Mouse (Mus musculus): ENCODE data around the gene Zfand3.

DNA sequence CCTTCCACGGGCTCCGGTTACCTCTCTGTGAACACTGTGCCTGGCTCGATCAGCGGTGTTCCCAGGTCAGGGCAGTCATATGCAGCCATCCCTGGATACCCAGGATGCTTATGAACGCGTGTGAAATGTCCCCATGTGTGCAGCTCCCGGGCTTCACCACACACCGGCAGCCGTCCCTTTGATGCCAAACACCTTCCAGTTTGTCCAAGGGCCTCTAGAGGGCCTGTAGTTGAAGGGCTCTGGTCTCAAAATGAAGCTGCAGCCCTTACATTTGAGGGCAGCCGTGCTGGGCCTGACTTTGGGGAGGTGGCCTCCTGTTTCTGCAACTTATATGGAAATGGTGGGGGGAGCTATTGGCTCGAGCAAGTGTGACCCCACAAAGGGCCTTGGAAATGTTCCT is 217.8 kb downstream of the Zfand3 start:
- TF ChIP-seq CTCF (IDR thresholded peaks at IDR 0.05; ENCODE audit: insufficient read depth, low read length) (no peak), POLR2A (IDR thresholded peaks at IDR 0.05; ENCODE audit: borderline replicate concordance, extremely low read depth, low read depth, low read length) (no peak)
